Mouse (Mus musculus): ENCODE data around the gene Zdhhc14.

GRCm38 (mm10) chr17:5443751-5444150, 48.6 kb upstream of the Zdhhc14 start:
- no peak for TF ChIP-seq TAL1 (IDR thresholded peaks at IDR 0.05; ENCODE audit: low read length)
- TF ChIP-seq GATA1 (IDR thresholded peaks at IDR 0.05; ENCODE audit: low read length), result no peak
